Mouse (Mus musculus) heart, postnatal 0 days (tissue): ENCODE measurements around the gene Olfr1253.

Experiments
- CTCF ChIP-seq: IDR thresholded peaks from 2 replicates; pipeline ENCODE4 v1.5.1; 2016; ENCODE audit warnings: antibody characterized with exemption, control low read depth, low read depth
- EP300 ChIP-seq: IDR thresholded peaks from 2 replicates; pipeline ENCODE4 v1.6.1; 2016; ENCODE audit warnings: antibody characterized with exemption, low read depth

DNA sequence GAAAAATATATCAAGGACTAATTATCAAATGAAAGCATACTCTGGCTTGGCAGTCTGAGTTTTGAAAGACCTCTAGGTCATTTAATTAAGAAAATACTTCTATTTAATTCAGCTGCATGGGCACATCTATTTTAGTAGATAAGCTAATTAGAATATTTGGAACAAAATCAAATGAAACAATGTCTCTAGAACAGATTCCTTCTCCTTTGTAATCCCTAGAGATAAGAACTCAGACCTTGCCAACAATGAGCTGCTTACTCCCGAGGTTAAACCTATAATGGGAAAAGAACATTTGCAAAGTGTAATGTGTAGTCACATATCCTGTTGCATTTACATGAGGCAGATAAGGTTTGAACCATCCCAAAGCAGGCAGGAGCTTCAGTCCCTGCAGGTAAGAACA is 32.0 kb downstream of the Olfr1253 start, which contains the start of gene Olfr1252:
- TF ChIP-seq CTCF = no peak
- TF ChIP-seq EP300 = no peak
